Mouse (Mus musculus) olfactory bulb, adult 2 months (tissue): ENCODE measurements at regions not wholly inside any gene's neighbourhood (a gene's known extent, or its start where the extent isn't known, plus 50 kb on each side); places are given as distances from the start of the nearest gene placed in this dataset.

Experiments used
- CTCF ChIP-seq: fragments of 200-500 bp; IDR thresholded peaks from 2 replicates; pipeline ENCODE4 v1.5.1; 2012; ENCODE audit warnings: low read depth, mild to moderate bottlenecking, low read length, moderate library complexity; ENCODE audit not compliant: insufficient read depth
- POLR2A ChIP-seq: fragments of 200-500 bp; IDR thresholded peaks from 2 replicates; pipeline ENCODE4 v1.6.1; 2012; ENCODE audit warnings: mild to moderate bottlenecking, low read depth, low read length, moderate library complexity; ENCODE audit not compliant: insufficient read depth

DNA sequence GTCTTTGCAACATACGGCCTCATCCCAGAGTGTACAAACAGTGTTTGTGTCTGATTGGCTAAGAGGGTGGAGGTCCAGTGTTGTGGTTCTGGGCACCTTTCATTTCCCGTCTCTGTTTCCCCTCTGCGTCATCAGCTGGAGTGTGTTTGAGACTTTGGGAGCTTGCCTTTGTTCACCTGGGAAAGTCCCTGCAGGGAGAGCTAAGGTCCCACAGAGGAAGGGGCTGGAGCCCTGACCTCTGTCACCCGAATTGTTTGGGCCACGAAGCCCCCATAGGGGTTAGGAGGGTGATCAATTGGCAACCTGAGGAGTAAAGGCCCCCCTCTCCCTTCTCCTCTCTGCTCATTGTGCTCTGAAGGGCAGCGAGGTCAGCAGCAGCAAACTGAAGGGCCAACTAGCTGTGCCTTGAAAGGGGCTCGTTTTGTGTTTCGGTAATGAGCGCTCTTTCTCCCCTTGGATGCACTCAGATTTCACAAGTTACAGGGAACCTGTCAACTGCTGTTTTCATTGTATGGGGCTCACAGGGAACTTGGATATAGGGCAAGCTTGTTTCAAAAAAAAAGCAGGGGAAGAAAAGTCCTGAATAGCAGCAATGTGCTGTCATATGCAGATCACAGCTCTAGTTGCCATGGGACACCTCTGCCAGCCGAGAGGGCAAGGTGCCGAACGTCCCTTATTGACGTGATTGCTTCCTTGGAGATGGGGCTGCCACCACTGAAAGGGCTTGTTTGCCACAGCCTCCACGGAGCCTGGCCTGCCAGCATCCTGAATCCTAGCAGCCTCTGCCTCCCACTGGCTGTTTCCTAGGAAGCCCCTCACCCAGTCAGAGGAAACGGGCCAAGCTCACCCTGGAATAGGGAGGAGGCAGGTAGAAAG lies 201.7 kb downstream of the Zfp36l1 start:
- TF ChIP-seq CTCF (no peak), POLR2A (no peak)
